Mouse (Mus musculus): ENCODE data around the gene Adam12. TPM values are rescaled to one million over a fixed set of nuclear protein-coding genes. Genes with fewer than 3 reads are reported as not detected.

The Adam12 gene
- total RNA-seq, 2 experiments from 2014 or later, result not detected

DNA sequence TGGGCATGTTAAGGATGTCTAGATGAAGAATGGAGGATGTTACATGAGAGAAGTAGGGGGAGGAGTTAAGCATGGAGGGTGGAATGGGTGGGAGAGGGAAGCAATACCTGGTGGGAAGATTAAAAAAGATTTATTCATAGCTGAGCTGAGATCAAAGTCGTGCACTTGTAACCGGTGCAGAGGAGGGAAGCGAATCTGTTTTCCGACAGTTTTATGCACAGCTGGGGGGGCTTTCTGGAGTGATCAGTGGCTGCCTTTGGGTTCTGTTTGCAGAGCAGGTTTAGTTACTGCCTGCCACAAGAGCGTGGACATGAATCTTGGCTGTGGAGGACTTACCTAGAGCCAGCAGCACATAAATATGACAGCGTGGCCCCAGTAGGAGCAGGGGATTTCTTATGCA lies 389.9 kb downstream of the Adam12 start:
- no peak for ATAC-seq (replicated peaks; ENCODE audit: poor library complexity, severe bottlenecking)

DNA sequence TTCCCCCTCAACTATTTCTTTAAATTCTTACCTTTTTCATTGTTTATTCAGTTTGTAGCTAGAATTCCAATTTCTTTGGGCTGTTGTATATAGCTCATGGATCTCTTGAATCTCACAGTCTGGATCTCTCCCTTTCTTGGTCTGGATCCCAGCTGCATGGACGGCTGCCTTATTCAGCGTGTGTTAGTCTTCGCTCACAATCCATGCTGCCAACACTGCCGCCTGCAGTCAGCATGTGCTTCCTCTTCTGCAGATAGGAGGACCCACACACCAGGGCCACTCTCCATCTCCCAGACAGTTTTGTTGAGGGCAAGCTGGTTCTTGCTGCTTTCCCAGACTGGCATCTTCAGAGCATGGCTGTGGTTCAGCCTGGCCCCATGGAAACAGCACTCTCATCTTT lies 392.4 kb downstream of the Adam12 start:
- no peak for ATAC-seq (replicated peaks; ENCODE audit: poor library complexity, severe bottlenecking)

Other genes starting within 250 kb of the Adam12 start
- not detected in 2 replicates for gene D7Ertd443e, start 153.5 kb upstream of the Adam12 start, total RNA-seq (2014; fragmentation: Nextera tagmentation)
- gene D7Ertd443e, start 153.5 kb upstream of the Adam12 start, total RNA-seq (2017), result not detected in 2 replicates

Data from granulocyte monocyte progenitor cell, adult 5-6 weeks (primary cell).